15 mouse cellular contexts compared by ENCODE assay signal in genomic region chr10:108893288-108893687, GRCm38 (mm10).
"Had no signal": no experiment of that assay in that cellular context is flagged by ENCODE, and none has a peak within 500 bp of the region (broad histone marks: within the 10 kb centered on the region; RNA-seq: fewer than 3 reads in every experiment).

No protein-coding gene starts in this region.

- H3K36me3 ChIP-seq: kidney, embryonic 15.5 days; limb, embryonic 13.5 days; liver, embryonic 15.5 days; midbrain, embryonic 13.5 days; neural tube, embryonic 12.5 days had no signal

- H3K9me3 ChIP-seq: kidney, embryonic 15.5 days; limb, embryonic 13.5 days; liver, embryonic 15.5 days; midbrain, embryonic 13.5 days; neural tube, embryonic 12.5 days had no signal

- DNase-seq: kidney, adult 2 months; kidney, postnatal 14 days; left cerebral cortex, postnatal 4 days; lung, embryonic 14.5 days; lung, postnatal 14 days; retina, postnatal 1 day; right cerebral cortex, postnatal 4 days; spleen, adult 18-20 months; thymus, postnatal 36 days had no signal

- H3K27ac ChIP-seq: kidney, embryonic 15.5 days; limb, embryonic 13.5 days; liver, embryonic 15.5 days; midbrain, embryonic 13.5 days; neural tube, embryonic 12.5 days had no signal

- H3K4me2 ChIP-seq: kidney, embryonic 15.5 days; limb, embryonic 13.5 days; liver, embryonic 11.5 days; liver, embryonic 15.5 days; lung, embryonic 14.5 days; midbrain, embryonic 13.5 days; neural tube, embryonic 12.5 days had no signal

- H3K27me3 ChIP-seq: kidney, embryonic 15.5 days; limb, embryonic 13.5 days; liver, embryonic 15.5 days; midbrain, embryonic 13.5 days; neural tube, embryonic 12.5 days had no signal

- H3K9ac ChIP-seq: kidney, embryonic 15.5 days; limb, embryonic 13.5 days; liver, embryonic 15.5 days; lung, embryonic 14.5 days; midbrain, embryonic 13.5 days; neural tube, embryonic 12.5 days had no signal

- H3K4me1 ChIP-seq: kidney, embryonic 15.5 days; limb, embryonic 13.5 days; liver, embryonic 15.5 days; midbrain, embryonic 13.5 days; neural tube, embryonic 12.5 days had no signal

- ATAC-seq: midbrain, embryonic 13.5 days had no signal

- H3K4me3 ChIP-seq: kidney, embryonic 15.5 days; limb, embryonic 13.5 days; liver, embryonic 15.5 days; midbrain, embryonic 13.5 days; neural tube, embryonic 12.5 days had no signal
